Mouse (Mus musculus) lung, postnatal 0 days (tissue): ENCODE data around the gene Atp6v1g3.

Experiments used
- CTCF ChIP-seq: IDR thresholded peaks from 2 replicates; pipeline ENCODE4 v1.5.1; 2016; ENCODE audit warnings: antibody characterized with exemption, mild to moderate bottlenecking
- EP300 ChIP-seq: IDR thresholded peaks from 2 replicates; pipeline ENCODE4 v1.6.1; 2016; ENCODE audit warnings: antibody characterized with exemption, mild to moderate bottlenecking, control low read depth

- TF ChIP-seq CTCF (no peak), EP300 (no peak)
These were observed 28.4 kb upstream of the Atp6v1g3 start for GRCm38 (mm10) chr1:138245103-138245502.
